Mouse (Mus musculus) testis, postnatal 10 days (tissue): ENCODE measurements around the gene Sema4d.
"Not testable (repeated sequence)": the region's sequence is repeated elsewhere in the genome, so short reads cannot be mapped to it uniquely, and the experiment has no call there.

Source experiments
- DNase-seq: peaks from one replicate; pipeline ENCODE4 v3.0.0; 2021; ENCODE audit warnings: low spot score

The Sema4d gene

GRCm38 (mm10) chr13:51679332-51679731 lies 114.2 kb downstream of the Sema4d start:
- DNase-seq = no peak

- DNase-seq = no peak
These were observed 114.9 kb downstream of the Sema4d start for GRCm38 (mm10) chr13:51678687-51679086.

DNA sequence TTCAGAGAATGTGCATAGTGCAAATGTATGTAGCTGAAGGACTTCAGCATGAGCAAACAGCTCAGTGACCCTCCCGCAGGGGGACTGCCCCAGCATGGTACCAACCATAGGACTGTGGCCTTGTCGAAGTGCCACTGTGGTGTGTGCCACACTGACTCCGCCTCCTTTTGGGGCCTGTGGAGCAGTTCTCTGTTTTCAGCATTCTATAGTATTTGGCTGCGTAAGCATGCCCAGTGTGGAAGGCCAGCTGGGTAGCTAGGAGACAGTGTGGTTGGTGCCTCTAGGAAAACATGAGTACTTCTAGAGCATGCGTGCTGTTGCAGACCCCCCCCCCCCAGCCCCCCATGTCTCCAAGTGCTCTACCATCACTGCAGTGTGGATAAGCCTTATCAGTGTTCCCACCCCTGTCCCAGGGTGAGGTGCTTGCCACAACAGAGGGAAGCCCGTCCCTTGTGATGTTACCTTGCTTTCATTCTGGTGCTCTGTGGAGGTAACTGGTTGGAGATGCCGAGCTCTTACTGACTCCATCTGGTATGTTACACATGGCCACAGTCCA lies 115.8 kb downstream of the Sema4d start:
- DNase-seq = no peak

DNA sequence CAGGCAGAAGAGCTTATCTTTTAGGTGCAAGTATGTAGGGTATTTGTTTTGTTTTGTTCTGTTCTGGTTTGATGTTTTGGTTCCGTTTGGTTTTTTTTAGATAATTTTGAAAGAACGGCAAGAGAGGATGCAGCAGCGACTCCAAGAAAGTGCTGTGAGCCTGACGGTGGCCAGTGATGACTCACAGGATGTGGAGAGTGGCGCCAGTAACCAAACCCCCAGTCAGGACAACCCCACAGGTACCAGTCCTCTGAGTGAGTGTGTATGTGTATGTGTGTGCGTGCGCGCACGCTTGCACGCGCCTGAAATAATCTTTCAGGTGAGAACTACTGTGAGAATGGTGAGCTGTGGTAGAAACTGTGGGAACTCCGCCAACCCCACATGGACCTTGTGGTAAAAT lies 116.5 kb downstream of the Sema4d start:
- DNase-seq = no peak

- peak; percentile 59 for DNase-seq
These were observed 116.9 kb downstream of the Sema4d start for GRCm38 (mm10) chr13:51676641-51677040.

- not testable (repeated sequence) for DNase-seq
These were observed 125.4 kb downstream of the Sema4d start for GRCm38 (mm10) chr13:51668195-51668594.

DNA sequence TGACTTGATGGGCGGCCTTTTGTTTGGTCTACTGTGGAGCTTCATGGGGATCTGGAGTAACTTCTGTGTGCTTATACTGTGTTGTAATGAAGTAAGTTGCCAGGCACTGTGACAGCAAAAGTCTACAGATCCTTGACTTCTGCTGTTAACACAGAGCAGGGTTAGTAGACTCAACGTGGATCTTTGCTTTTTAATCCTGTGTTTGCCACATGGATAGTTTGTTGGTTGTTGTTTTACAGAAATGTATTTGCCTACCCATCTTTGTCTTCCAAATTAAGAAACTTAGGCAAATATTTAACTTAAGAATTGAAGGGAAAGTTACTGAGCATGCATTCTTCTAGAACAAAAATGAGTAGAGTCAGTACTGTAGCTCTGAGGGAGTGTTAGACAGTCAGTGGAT lies 130.0 kb downstream of the Sema4d start:
- DNase-seq = no peak

DNA sequence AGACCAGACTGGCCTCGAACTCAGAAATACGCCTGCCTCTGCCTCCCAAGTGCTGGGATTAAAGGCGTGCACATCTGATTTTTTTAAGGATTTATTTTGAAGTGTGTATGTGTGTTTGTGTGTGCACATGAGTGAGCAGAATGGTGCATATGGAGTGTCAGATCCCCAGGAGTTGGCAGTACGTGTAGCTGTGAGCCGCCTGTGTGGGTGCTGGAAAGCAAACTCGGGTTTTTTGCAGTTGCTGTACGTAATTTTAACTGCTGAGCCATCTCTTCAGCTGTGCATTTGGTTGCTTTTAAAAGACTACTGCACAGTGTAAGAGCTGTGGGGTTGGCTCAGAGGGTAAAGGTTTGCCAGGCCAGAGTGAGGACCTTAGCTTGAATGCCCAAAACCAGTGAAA lies 134.0 kb downstream of the Sema4d start:
- no peak for DNase-seq

GRCm38 (mm10) chr13:51658094-51658493 lies 135.5 kb downstream of the Sema4d start:
- no peak for DNase-seq

DNA sequence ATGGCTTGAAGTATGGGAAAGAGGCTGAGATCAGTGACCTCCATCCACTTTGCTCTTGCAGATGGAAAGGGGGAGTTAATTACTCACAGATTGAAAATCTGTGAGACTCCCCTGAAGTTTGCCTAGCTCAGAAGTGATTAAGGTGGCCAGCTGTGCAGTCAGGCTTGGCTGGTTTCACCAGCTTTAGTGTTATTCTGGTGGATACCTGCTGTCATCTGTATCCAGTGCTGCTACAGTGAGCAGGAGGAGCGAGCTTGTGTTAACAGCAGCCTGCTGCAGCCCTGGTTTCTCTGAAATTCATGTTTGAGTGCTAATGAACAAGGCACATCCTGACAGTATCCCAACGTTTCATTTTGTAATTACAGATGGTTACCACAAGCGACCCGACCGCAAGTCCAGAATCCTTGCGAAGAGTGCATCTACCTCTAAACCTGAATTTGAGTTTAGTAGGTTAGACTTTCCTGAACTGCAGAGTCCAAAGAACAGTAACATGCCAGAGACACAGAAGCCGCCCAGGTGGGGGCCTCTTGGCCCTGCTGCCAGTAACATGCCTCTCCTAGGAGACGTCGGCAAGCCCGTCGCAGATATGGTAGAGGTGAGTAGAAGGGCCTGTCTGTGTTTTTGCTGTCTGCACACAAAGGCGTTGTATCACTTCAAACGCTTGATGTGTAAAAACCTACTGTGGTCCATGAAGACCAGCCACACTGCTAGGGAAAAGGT lies 136.9 kb downstream of the Sema4d start:
- DNase-seq = no peak

DNA sequence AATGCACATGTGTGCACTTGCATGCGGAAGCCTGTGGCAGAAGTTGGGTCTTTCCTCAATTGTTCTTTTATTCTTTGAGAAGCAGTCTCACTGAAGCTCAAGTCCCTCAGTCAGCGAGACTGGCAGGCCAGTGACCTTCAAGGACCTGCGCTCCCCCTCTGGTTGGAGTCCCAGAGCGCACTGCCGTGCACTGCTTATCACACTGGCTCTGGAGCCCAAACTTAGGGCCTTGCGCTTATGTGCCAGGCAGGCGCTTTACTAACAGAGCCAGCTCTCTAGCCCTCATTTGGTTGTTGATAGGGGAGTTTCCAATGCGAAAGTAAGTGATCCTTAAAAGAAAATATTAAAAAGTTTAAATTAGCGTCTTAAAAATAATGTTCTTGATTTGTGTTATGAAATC lies 139.6 kb downstream of the Sema4d start:
- no peak for DNase-seq

DNA sequence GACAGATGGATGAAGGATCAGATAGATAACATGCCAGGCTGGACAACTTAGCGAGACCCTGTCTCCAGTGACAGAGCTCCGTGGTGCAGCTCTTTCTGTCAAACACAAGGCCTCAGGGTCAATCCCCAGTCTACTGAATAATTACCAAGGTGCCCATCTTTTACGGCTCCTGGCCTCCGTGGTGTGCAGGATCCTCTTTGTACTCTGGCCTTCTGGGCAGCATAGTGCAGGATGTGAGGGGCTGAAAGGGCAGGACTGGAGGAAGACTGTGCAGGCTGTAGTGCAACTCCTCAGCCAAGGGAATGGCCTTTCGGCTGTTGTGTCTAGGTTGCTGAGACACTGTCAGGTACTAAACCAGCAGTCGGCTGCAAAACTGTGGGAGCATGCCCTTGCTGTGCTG lies 140.4 kb downstream of the Sema4d start:
- no peak for DNase-seq

- peak; percentile 96 for DNase-seq
These were observed 142.0 kb downstream of the Sema4d start, which contains the start of gene Secisbp2 for GRCm38 (mm10) chr13:51651408-51652064. TSS of gene Secisbp2 (plus strand) at chr13:51651697.

- DNase-seq = no peak
These were observed 143.8 kb downstream of the Sema4d start for GRCm38 (mm10) chr13:51649740-51650139.

DNA sequence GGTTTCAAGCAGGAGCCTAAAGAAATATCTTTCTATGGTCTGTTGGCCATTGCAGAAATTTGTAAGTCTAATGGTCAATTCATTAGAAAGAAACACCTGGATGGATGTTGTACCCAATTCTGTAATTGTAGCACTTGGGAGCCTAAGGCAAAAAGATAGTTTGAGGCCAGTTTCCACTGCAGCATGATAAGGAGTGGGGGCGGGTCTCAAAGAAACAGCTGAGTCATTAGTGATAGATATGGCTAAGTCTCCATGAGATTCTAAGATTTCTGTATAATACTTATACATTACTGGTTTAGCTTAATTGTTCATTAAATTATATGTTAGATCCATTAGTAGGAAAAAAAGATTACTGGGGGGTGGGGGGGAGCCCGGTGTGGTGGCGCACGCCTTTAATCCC lies 145.3 kb downstream of the Sema4d start:
- DNase-seq = no peak

DNA sequence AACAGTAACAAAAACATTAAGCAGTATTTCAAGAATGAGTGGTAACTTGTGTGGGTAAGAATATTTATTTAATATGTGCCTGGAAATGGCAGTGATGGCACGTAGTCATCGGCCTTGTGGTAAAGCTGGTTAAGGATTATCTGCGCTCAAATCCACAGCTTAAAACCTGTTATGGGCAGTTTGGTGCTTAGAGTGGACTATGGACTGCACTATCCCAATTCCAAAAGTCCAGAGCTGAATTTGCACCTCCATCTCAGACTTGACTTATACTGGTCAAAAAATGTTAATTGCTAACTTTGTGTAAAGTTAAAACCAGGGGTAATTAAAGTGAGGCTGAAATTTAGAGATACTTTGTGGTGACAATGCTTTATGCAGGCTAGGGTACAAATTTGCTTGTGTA lies 145.8 kb downstream of the Sema4d start:
- no peak for DNase-seq

DNA sequence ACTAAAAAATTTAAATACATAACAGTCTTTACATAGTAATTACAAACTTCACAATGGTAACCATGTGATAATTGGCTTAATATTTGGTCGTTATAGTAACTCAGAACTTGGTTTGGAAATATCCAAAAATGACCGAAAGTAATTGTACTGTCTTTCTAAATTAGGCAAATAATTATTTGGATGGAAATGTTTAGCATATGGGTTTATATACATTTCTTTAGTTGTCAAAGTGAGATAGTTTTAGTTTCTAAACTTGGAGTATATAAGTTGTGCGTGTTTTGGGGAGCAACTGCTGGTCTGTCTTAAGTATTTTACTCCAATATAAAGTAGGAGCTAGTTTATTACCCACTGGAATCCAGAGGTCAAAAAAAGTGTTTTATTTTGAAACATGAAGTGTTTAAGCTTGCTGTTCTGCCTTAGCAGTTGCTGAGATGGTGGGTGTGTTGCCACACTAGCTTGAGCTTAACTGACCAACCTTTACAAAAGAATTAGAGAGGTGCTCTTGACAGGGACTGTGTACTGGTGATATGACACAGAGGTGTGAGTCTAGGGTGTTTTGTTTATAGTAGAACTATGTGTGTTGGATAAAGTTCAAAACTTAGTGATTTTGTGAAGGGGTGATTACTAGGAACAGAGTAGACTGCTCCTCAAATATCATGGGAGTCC lies 147.1 kb downstream of the Sema4d start:
- no peak for DNase-seq

DNA sequence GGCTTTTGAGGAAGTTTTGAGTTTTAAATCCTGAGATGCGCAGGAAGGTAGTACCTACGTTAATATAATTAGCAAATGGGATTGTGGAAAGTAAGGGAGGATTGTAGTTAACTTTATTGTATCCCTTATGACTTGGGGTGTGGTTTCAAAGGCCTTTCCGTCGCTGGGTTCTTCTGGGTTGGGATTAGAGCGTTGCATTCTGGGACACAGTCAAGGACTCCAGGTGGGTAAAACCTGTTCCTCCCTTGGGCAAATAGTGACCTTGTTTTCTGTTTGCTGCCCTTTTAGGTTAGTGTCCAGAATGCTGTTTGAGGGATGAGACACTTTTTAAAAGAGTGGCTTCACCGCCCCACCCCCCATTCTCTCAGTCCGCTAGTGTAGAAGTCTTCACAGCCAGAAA lies 147.7 kb downstream of the Sema4d start:
- DNase-seq = no peak

DNA sequence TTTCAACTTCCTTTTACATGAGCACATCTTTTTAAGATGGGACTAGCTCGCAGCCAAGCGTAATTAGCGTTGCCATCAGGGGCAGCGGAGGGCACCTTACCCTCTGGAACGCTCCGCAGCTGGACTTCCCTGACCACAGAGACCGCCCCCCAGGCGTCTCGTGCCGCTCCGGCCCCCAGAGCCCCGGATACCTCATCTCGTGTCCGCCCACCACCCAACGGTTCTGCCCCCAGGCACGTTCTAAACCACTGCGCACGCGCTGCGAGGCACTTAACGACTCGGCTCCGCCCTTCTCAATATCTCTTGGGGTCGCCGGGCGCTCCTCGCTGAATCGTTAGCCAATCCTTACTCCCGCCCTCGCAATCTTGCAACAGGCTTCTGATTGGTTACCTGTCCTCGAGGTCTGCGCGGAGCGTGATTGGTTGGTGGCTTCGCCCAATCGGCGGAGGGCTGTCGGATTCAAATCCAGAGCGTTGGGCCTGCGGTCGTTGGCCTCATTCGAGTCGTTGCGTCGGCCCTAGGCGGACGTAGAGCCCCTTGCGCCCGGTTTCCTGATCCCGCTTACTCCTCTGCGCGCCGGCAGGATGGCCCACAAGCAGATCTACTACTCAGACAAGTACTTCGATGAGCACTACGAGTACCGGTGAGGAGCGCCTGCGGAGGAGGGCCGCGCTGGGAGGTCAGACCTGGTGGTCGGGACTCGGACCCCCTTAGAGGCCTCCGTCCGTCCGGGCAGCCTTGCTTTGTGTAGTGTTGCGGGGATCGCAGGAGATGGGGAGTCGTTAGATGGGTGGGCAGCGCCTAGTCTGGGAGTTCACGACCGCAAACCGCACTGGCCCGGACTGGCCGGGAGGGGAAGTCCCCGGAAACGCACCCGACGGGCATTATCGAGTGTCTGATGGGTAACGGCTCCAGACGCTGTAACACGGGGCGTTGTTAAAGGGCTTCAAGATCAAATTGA lies 148.4 kb downstream of the Sema4d start, which contains the start of gene Cks2:
Cks2 (plus strand) TSS at position 404 of the 961 bp plus-strand sequence.
- peak; percentile 96 for DNase-seq

DNA sequence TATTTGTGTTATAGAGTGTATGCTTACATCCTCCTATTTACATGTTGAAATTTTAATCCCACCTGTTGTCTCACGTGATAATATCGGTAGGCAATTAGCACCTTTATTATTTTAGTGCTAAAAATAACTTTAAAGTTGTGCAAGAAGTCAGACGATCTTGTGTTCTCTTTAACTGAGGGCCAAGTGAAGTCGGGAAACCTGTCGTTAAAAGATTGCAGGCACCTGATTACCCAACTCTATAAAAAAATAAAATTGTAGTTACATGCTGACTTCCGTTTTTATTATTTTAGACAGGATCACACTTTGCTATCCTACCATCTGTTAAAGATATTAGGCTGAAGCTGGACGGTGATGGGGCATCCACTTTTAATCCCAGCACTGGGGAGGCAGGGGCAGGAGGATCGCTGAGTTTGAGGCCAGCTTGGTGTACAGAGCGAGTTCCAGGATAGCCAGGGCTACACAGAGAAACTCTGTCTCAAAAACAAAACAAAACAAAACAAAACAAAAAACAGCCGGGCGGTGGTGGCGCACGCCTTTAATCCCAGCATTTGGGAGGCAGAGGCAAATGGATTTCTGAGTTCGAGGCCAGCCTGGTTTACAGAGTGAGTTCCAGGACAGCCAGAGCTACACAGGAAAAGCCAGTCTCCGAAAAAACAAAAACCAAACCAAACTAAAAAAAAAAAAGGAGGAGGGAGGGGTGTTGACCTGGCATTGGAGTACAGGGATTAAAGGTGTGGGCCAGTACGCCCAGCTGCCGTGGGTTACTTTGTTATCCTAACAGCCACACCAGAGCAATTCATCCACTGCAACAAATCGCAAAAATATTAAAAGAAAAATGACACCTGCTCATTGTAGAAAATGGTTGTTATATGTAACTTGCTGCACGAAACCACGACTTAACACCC lies 149.4 kb downstream of the Sema4d start:
- no peak for DNase-seq
